Mouse (Mus musculus) gastrocnemius, postnatal 36 days (tissue): Measurements from ENCODE around the gene Smad3. TPM values are rescaled to one million over a fixed set of nuclear protein-coding genes. Genes with fewer than 3 reads are reported as not detected.
A peak's percentile ranks its signal among the peaks of the same experiment; 100 is the strongest.

ENCODE experiments used
- DNase-seq, 2 experiments: peaks; one replicate each; pipeline ENCODE4 v3.0.0; 2022
- intact Hi-C: fragments of 180-260 bp; cut with DNase I; formaldehyde crosslinking; loops from one replicate; pipeline ENCODE4 v1.15.1; 2025
- total RNA-seq, 2 experiments: library from RNA; stranded (reverse); gene quantifications; 2 replicates each; pipeline ENCODE4 v1.2.3; 2021

The Smad3 gene
- total RNA-seq, 2 experiments from 2014 or later: 46.3 to 56.9 TPM

DNA sequence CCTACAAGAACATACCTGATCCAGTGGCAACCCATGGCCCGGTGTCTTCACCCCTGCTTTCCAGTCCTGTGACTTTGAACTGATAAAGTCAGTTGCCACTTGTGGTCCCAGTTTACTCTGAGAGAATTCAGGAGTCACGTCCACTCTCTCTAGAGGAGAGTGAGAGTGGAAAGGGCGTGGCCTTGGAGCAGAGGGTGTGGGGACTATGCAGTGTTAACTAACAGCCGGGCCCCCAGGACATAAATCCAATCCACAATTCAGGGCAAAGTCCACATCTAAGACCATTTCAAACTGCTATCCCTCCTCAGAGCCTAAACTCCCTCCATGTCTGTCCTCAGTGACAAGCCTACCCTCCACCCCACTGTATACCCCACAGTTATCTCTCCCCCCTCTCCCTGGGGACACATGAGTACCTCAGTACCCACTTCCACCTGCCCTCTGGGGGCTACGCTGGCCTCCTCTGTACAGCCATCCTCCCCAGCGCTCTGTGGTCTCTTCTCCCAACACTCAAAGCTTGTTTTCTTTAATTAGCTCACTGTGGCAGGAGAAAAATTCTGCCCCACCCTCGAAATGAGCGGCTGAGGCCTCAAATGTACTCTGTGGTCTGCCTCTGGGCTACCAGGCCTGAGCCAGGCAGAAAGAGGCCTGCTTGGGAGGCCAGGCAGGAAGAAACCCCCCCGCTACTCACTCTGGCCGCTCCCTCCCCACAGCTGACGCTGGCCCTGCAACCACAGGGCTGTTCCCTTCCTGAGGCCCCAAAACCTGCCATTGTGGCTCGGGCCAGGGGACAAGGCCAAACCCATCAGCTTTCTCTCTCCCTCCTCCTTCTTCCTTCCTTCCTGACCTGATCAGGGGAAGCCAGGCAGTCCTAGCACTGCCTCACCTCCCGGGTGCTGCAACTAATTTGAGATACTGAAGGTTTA is 31.4 kb downstream of the Smad3 start:
- peak in 1 of 2 experiments; percentile 48 for DNase-seq
- intact Hi-C loops: no loop called here

DNA sequence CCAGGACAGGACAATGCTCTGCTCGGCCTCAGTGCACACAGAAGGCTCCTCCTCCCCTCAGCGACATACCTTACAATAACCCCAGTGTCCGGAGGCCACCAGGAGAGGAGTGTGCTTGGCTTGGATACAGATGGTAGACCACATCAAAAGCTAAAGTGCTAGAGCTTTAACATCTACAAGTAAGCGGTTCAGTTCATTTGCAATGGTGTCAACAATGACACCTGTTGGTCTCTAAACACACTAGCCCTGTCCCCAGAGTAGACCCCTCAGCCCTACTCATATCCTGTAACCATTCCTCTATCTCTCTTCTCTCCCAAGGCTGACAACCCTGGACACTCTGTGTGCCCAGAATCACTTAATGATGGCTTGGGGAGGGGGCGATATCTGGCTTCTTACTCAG is 33.0 kb downstream of the Smad3 start:
- DNase-seq: no peak
- intact Hi-C loops: no loop called here

DNA sequence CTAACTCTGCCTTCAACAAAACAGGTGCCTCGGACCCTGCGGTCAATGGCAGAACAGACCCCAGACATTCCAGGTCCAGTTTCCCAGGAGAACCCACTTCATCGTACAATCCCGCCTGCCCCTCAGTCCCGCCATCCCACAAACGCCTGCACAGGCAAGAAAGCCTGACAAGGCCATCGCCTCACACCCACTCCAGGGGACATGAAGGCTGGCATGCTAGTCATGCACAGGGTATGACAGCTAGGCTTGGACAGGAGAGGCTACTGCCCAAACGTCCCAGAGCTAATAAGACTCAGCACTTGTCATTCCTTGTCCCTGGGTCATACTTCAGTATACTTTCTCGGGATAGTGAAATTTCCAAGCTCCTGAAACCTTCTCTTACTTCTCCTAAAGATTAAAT is 34.9 kb downstream of the Smad3 start:
- intact Hi-C loops: no loop called here
- DNase-seq: no peak

DNA sequence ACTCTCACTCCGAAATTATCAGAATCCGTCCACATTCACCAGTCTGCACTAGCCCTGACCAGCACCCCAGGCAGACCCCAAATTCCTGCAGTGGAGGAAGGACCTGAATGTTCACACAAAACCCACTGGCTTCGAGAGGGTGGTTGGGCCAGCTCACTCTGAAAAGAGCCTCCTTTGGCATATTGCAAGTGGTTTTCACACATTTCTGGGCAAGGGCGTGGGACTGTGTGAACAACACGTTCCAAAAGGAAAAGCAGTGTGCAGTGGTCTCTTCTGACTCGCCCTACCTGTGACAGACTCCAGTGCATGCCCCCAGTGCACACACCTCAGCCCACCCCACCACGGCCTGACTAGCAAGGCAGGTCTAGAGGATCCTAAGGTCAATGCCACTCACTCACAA is 35.4 kb downstream of the Smad3 start:
- no peak for DNase-seq
- intact Hi-C loops: no loop called here

DNA sequence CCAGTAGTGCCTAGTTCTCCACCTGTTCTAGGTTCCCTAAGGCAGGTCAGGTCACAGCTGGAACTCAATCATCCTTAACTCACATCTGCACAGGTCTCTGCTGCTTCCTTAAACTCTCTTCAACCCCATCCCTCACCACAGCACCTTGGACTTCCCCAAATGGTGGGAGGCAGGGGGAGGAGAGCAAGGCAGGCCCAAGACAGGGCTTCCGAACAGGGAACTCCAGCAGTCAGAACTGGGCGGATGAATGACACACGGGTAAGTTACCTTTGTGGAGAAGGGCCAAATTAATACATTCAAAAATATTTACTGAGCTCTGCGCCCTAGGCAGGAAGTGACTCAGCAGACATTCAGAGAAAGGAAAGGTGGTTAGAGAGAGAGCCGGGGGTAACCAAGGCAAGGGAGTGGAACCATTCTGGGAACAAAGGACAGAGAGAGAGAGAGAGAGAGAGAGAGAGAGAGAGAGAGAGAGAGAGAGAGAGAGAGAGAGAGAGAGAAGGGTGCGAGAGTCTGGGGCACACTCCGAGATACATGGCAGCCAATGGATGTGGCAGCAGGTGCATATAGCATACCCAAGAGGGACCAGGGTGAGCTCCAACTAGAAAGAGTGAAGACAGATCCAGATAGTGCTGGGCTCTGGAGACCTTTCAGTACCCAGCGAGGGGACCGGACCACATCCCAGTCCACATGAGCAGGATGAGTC is 36.1 kb downstream of the Smad3 start:
- DNase-seq: no peak
- intact Hi-C loops: no loop called here

DNA sequence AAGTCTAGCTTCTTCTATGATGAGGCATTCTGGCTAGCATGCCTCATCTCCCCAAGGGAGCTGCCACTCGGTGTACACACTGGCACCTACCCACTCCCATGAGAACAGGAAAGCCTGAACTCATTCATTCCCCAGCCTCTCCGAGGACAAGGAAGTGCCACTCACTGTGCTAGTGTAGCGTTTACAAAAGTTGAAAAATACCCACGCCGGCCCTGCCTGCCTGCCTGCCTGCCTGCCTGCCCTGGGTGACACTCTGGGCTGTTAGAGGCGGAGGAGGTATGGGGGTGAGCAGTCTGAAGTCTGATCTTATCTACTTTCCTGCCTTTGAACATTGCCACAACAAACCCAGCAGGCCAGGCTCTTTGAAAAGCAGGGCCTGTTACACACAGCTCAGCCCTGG is 37.1 kb downstream of the Smad3 start:
- no peak for DNase-seq
- intact Hi-C loops: no loop called here

DNA sequence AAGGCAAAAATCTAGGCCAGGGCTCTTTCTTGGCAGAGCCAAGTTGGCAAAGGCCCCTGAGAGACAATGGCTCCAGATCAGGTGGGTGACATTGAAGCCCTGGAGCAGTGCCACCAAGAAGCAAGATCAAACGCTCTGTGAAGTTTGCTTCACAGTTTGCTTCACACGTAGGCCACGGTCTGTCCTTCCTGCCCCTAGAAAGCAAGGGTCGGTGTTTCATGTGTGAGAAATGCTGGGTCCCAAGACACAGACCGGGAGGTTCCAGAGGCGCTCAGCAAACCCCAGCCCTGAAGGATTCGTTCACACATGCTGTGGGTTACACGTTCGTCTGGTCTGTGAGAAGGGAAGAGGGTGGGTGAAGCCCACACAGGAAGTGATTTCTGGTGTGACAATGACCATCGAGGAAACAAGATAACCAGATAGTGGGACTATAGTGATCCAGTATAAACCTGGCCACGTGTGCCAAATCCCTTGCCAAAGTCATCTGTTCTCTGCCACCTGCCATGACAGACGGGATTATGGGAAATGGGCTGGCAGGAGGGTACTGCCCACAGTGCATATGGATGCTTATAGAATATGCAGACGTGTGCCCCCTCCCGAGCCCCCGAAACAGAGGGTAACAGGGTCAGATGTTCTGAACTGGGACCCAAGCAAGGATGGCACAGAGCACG is 37.9 kb downstream of the Smad3 start:
- intact Hi-C loops: no loop called here
- no peak for DNase-seq

DNA sequence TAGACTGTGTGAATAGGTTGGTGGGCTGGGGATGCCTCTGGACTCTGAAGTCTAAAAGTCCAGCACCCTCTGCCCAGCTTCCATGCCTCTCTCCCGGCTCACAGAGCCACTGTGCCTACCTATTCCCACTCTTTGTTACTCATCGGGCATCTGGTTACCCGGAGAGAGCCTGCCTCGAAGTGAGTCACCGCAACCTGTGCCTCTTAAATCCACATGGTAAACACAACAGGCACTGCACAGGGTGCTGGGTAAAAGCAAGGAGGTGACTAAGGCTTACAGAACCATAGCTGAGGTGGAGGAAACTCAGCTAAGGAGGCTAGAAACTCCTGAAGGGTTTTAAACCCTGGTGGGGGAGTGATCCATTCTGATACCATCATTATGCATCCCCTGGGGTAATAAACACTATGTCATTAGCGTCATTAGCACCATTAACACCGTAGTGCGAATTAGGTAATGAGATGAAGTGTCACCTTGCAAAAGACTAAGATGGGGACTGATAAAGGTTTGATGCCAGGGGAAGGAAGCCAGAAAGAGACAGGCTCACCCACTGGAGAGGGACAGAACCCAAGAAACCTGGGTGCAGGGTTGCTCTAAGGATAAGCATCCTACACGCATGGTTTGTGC is 38.9 kb downstream of the Smad3 start:
- no peak for DNase-seq
- intact Hi-C loops: no loop called here

DNA sequence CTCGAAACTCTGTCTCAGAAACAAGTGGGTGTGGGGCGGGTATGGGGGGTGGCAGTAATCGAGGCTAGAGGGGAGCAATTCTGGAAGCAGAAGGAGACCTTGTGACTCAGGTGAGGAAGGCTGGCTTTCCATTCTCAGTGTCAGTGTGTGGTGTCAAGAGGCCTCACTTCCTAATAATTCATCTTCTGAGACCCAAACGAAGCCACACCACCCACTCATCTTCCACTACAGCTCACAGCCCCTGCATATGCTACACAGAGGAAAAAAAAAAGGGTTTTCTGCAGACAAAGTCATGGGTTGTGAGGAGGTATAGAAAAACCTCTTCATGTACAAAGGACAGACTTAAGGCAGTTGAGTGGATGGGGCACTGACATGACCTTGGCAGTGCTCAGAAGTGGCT is 39.6 kb downstream of the Smad3 start:
- no peak for DNase-seq

DNA sequence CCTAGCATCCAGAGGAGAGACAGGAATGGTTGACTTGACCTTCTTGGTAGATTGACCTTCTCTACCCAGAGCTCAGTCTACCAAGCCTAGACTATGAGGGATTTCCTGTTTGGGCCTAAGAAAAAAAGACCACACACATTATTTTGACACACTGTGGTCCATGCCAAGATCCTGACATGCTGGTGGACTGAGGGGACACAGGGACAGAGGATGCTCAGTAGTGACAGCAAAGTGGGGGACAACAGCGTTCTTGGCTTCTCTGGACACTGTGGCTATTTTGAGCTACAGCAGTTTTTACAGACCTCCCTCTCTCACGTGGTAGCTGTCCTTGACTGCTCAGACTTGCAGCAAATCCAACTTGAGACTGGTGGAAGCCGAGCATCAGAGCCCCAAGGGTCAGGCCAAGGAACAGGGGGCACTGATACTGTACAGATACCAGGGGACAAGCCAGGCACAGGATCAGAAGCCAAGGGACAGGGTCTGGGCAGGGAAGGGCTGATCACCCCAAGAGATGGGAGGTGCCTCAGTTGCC is 40.3 kb downstream of the Smad3 start:
- intact Hi-C loops: no loop called here
- no peak for DNase-seq

More for the DNA sequence above, 39.6 kb downstream of the Smad3 start:
- intact Hi-C loops: no loop called here

DNA sequence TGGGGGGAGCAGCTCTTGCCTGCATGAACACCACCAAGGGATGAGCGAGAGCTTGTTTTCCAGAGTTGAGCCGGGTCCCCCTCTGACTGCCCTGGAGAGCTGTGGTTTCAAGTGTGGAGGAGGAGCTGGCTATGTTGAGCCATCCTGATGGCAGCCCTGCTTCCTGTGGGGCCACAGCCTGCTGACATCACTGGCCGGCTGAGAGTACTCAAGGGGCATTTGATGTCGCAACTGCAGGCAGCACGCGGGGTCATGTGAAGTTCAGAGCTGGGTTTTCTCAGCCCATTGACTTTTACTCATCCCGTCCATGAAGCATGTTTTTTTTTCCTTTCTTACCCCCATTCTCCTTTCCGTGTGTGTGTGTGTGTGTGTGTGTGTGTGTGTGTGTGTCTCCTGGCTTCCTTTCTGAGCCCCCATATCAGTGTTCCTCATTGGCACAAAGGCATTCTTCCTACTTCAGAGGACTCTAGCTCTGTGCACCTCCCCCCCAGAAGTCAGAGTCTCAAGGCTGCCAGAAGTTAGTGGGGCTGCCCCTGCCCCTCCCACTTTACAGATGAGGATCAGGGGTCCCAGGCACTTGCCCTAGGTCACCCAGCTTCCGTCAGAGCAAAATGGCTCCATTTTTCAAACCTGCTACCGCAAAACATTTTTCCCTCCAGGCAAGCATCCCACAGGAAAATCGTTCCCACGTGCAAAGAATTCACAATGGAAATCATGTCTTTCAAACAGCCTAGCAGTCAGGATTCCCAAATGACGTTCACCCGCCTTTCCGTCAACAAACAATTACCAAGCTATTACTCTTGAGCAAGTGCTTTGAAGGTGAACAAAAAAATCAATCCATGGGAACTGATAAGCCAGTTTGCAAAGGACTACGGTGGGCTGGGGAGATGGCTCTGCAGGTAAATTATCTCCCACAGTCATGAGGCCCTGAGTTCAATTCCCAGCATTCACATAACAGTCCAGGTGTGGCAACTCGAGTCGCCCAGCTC is 41.4 kb downstream of the Smad3 start:
- peak; percentile 60 to 77 for DNase-seq
- intact Hi-C loops: no loop called here

DNA sequence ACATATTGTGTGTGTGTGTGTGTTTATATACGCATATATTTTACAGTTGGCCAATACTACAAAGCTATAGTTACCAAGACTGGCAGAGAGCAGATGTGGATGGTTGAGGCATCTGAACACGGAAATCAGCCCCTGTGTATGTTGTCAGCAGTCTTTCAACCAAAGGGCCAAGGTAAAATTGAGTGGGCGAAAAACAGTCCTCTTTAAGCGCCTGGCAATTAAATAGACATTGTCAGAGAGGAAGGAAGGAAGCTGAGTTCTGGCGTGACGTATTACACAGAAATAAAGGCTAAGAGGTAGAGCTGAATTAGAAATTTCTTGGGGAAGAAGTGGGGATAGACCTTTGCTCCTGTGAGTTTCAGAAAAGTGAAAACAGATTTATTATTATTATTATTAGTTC is 43.2 kb downstream of the Smad3 start:
- no peak for DNase-seq
- intact Hi-C loops: no loop called here

DNA sequence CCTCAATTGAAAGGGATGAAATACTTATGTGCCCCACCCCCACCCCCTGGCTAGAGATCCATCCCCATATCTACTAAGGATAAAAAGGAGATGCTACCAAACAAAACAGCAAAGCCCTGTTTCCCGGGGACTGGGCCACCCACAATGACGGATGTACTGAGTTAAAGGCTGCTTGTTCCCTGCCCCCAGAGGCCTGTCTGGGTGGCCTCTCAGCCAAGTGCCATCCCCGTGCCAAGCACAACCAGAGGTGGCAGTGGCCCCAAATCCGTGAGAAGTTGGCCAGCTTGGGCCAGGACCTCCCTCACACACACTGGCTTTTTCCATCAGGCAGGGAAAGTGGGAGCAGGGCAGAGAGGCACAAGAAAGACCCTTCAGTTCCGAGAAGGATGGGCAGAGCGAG is 45.0 kb downstream of the Smad3 start:
- intact Hi-C loops: no loop called here
- DNase-seq: no peak

DNA sequence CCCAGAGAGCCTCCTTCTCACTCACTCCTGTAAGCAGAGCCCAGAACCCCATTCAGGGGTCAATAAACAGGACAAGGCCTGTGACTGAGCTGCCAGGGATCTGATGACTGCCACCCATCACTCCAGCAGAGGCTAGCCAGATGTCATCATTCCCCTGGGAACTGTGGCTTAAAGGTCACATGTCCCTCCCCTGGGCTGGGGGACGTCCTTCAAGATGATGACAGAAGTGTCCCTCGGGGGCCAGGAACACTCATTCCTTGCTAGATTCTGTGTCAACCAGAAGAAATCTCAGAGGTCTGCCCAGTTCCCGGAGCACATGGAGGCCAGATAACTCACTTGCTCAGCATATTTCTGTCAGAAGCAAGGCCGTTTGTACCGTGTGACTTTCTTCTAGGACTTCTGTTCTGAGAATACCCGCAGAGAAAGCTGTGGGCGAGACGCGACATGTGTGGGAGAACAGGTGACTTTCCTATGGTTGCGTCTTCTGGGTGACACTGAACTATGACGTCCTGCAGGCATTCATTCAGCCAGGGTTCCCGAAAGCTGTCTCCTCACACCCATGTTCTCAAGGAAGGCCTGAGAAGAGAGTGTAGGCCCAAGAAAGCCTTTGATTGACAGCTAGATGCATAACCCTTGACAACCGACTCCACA is 46.1 kb downstream of the Smad3 start:
- intact Hi-C loops: no loop called here
- no peak for DNase-seq

DNA sequence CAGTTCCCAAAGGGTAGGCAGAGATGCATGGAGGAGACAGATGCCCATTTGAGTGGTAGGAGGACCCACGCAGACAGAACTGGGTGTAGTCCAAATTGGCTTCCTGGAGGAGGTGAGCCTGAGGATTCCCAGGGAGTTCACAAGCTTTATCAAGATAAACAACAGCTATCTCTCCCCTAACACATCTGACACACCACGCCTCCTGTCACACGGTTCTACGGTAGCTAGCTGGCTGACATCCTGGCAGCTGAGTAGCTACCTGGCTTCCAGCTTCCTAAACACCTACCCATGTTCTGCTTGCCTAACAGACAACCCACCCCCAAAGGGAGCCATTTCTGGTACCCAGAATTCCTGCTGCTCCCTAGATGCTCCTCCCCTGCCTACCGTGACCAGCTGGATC is 47.9 kb downstream of the Smad3 start:
- intact Hi-C loops: no loop called here
- DNase-seq: no peak

DNA sequence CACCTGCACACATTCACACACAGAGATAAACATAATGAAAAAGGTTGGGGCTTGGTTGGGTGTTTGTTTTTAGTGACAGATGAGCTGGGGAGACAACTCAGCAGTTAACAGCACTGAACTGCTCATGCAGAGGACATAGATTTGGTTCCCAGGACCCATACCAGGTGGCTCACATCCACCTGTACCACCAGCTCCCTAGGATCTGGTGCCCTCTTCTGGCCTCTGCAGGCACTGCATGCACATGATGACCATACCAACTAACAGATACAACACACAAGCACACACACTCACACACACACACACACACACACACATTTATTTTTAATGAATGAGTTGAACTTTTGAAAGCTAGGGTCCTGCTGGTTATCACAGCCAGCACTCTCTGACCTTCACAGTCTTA is 48.5 kb downstream of the Smad3 start:
- DNase-seq: no peak
- intact Hi-C loops: no loop called here

DNA sequence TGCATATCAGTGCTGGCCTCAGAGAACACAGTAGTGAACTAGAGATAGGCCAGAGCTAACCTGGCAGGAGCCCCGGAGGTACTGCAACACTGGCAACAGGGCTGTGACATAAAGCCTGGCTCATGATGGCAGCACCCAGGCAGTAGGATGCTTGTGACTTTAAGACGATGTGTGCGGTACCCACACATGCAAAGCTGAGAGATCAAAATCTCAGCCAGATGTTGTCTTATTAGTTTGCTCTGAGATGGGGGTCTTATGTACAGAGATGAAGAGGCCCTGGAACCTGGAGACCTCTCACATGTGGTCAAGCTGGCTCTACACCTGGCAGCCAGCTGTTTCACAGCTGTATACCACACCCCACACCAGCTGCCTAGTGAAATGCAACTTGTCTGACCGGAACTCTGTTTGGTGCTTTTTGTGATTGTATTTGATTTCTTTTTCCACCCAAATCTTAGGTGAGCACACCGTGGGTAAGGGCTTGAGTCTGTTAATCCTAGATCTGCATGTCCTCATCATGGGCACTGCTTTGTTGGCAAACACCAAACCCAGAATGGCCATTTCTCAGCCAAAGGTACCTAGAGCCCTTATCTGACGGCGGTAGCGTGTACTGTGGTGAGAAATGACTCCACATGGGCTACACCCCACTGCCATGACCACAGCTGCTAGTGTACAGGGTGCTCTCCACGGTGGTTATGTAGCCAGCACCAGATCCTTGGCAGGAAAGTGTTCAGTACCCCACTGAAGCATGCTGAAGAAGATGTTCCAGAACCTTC is 49.8 kb downstream of the Smad3 start:
- intact Hi-C loops: loop anchor here (2.0 kb wide), 1 partner anchor 47 kb away; no protein-coding TSS in a partner anchor
- no peak for DNase-seq

DNA sequence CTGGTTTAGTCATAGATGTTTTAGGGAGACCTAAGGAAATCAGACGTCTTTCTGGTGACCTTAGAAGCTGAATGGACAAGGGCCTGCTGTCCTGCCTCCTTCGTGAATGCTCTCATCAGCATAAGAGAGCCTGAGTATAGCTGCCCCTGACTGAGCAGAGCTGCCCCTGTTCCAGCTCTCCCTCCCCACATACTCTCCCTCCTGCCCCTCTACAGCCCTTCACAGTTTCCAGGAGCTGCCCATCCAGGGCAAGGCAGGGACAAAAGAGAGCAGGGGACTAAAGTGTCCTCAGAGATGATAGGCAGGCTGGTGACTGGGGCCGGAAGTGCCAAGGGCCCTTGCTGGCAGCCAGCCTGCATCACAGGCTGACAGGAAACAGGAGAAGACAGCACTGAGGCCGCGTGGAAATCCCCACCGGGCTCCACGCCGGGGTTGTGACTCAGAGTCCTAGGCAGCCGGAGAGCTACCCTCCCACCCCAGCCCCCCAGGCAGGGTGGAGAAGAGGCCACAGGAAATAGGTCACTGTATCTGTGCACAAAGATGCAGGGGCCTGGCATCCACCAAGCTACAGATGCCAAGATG is 51.6 kb downstream of the Smad3 start:
- intact Hi-C loops: loop anchor here (2.0 kb wide), 1 partner anchor 49 kb away; no protein-coding TSS in a partner anchor

More for the DNA sequence above, 51.6 kb downstream of the Smad3 start:
- peak; percentile 69 to 70 for DNase-seq
